Mouse (Mus musculus) intestine, postnatal 0 days (tissue): Measurements from ENCODE around the gene Ubqln4. TPM values are rescaled to one million over a fixed set of nuclear protein-coding genes. Genes with fewer than 3 reads are reported as not detected.
"Not testable (repeated sequence)": the region's sequence is repeated elsewhere in the genome, so short reads cannot be mapped to it uniquely, and the experiment has no call there.

Source experiments
- ATAC-seq: fragments of 200-750 bp; cut with Nextera tagmentation; 2 replicates; pipeline ENCODE4 v1.8.0; 2017; ENCODE audit warnings: mild to moderate bottlenecking, moderate TSS enrichment, moderate library complexity
- H3K27ac ChIP-seq: fragments of 300-500 bp; sonication (generic); 2 replicates; pipeline ENCODE4 v1.5.1; 2014; ENCODE audit warnings: mild to moderate bottlenecking, low read depth, low read length, moderate library complexity
- H3K27me3 ChIP-seq: fragments of 300-500 bp; sonication (generic); replicated peaks from 2 replicates; pipeline ENCODE4 v1.6.1; 2014; ENCODE audit warnings: low read length, mixed read lengths; ENCODE audit not compliant: control insufficient read depth, insufficient read depth
- H3K36me3 ChIP-seq: fragments of 300-500 bp; sonication (generic); 2 replicates; pipeline ENCODE4 v1.6.1; 2014; ENCODE audit warnings: mild to moderate bottlenecking, moderate library complexity; ENCODE audit not compliant: control insufficient read depth, insufficient read depth
- H3K4me1 ChIP-seq: fragments of 300-500 bp; sonication (generic); replicated peaks from 2 replicates; pipeline ENCODE4 v1.6.1; 2014; ENCODE audit warnings: antibody characterized with exemption, low read length, mixed read lengths; ENCODE audit not compliant: control insufficient read depth, insufficient read depth
- H3K4me2 ChIP-seq: fragments of 300-500 bp; sonication (generic); replicated peaks from 2 replicates; pipeline ENCODE4 v1.6.1; 2014; ENCODE audit warnings: low read depth, mild to moderate bottlenecking, moderate library complexity
- H3K4me3 ChIP-seq: fragments of 300-500 bp; sonication (generic); 2 replicates; pipeline ENCODE4 v1.5.1; 2014; ENCODE audit warnings: low read depth, low read length
- H3K9ac ChIP-seq: fragments of 300-500 bp; sonication (generic); 2 replicates; pipeline ENCODE4 v1.6.1; 2014; ENCODE audit warnings: mild to moderate bottlenecking, low read depth, low read length
- H3K9me3 ChIP-seq: fragments of 300-500 bp; sonication (generic); 2 replicates; pipeline ENCODE4 v1.6.1; 2016; ENCODE audit warnings: mixed run types; ENCODE audit not compliant: control insufficient read depth
- CTCF ChIP-seq: sonication (generic); IDR thresholded peaks from 2 replicates; pipeline ENCODE4 v1.5.1; 2016; ENCODE audit warnings: low read depth, mild to moderate bottlenecking, control low read depth, antibody characterized with exemption, moderate library complexity
- WGBS: fragments of 180-500 bp; shearing (Covaris S2); extraction: QIAGEN DNeasy Blood & Tissue Kit; methylation state at CpG from one replicate; pipeline ENCODE4 v1.1.7; 2014; 5-methylcytosine and 5-hydroxymethylcytosine counted together
- polyA plus RNA-seq: library from polyadenylated mRNA; unstranded; fragments of >200 nt; fragmentation: Nextera tagmentation; extraction: Ambion mirVana; gene quantifications from 2 replicates; pipeline ENCODE4 v1.2.1, GENCODE M21; 2015

Gene Ubqln4
- polyA plus RNA-seq, 1 experiment from 2014 or later = 17.3 TPM

DNA sequence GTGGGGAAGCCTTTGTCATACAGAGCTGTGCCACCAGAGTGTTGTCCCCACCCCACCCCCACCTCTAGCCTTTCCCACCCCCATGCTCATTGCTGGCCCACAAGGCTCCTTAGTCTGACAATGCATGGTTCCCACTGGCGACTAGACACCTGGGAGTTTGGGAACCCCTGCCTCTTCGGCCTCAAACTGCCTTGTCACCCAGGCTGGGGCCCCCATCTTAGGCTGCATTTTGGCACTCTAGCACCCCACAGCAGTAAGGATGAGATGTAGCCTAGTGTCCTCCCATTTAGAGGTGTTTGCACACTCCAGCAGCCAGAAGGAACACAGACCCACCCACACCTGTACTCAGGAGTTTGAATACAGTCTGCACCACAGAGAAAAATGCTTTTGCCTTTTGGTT, 20.3 kb downstream of the Ubqln4 start:
- Histone ChIP-seq H3K4me1 (no peaks in the 10 kb centered on the region), H3K4me2 (no peak overlapping the region), H3K9me3 (no peaks in the 10 kb centered on the region), H3K9ac (no peak overlapping the region), H3K27ac (no peak overlapping the region), H3K4me3 (no peak overlapping the region), H3K27me3 (no peaks in the 10 kb centered on the region), H3K36me3 (no peaks in the 10 kb centered on the region)
- ATAC-seq = no peak
- 73% methylated on average over 2 of the region's 2 CpGs for WGBS
- TF ChIP-seq CTCF = no peak

- no peak for TF ChIP-seq CTCF
- H3K9ac ChIP-seq = no peak within 1 kb of the TSS
- WGBS = 89% methylated on average over 3 of the region's 3 CpGs
- H3K4me2 ChIP-seq = no peak within 1 kb of the TSS
- H3K36me3 ChIP-seq = no peaks in the 10 kb centered on the region
- ATAC-seq = no peak
- no peak within 1 kb of the TSS for H3K27ac ChIP-seq
- 0 out of 2 replicates have a peak, but pooled peaks cover 2% of the 10 kb centered on the region for H3K4me1 ChIP-seq
- H3K4me3 ChIP-seq = no peak within 1 kb of the TSS
- H3K27me3 ChIP-seq = no peaks in the 10 kb centered on the region
- no peaks in the 10 kb centered on the region for H3K9me3 ChIP-seq
Measured at GRCm38 (mm10) chr3:88575540-88575939, 22.0 kb downstream of the Ubqln4 start, which contains the start of gene Ssr2. TSS of gene Ssr2 (plus strand) at chr3:88575876.

DNA sequence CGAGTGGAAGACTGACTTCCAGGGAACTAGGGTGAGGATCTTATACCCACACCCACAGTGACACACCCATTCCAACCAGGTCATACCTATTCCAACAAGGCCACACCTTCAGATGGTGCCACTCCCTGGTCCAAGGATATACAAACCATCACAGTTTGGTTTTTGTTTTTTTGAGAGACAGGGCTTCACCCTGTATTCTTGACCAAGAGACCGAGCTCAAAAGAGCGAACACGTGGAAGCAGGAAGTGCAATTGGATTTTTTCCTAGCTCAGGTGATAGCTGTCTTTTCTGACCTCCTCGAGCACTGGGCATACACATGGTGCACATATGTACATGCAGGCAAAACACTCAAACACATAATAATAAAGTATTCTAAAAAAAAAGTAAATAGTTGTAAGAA, 24.3 kb downstream of the Ubqln4 start:
- not testable (repeated sequence) for H3K27ac ChIP-seq, H3K4me2 ChIP-seq, ATAC-seq, H3K4me1 ChIP-seq, H3K9ac ChIP-seq, H3K9me3 ChIP-seq, H3K27me3 ChIP-seq, H3K4me3 ChIP-seq
- WGBS = 71% methylated on average over 5 of the region's 5 CpGs
- H3K36me3 ChIP-seq = peaks cover 14% of the 10 kb centered on the region

DNA sequence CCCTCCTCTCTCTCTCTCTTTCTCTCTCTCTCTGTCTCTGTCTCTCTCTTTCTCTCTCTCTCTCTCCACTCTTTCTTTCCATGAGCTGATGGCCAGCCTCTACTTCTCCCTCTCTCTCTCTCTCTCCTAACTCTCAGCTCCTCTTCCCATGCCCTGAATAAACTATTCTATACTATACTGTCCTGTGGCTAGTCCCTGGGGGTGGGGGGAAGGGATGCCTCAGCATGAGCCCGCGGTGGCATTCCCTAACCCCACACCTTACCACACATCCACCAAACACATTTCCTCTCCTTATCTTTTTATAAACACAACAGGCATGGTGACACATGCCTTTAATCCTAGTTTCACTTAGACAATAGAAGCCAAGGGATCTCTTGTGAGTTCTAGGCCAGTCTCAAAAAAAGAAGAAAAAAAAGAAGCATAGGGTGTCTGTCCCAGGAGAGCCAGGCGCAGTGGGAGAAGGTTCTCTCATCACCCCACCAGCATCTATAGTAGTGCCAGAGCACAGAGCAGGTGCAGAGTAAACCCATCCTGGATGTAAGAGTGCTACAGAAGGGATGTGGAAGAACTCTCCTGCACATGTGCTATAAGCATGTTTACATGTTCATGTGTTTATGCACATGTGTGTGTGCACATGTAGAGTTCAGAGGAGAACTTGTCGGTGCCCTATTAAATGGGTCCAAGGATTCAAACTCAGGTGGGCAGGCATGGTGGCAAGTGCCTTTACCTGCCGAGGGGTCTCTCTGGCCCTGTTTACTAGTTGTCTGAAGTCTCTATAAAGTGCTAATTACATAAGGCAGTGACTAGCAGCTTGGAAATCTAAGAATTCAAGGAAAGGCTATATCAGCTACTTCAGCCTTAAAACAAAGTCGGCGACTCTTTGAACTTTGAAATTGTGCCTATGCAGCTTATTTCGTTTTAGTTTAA, 25.2 kb downstream of the Ubqln4 start:
- Histone ChIP-seq H3K36me3 (peaks cover 23% of the 10 kb centered on the region), H3K9ac (0 out of 2 replicates have a peak overlapping the region, but pooled peaks have one; percentile 73), H3K27ac (no peak overlapping the region), H3K27me3 (no peaks in the 10 kb centered on the region), H3K4me3 (peak overlapping the region; percentile 93), H3K9me3 (no peaks in the 10 kb centered on the region), H3K4me2 (peak overlapping the region; percentile 77), H3K4me1 (0 out of 2 replicates have a peak, but pooled peaks cover 2% of the 10 kb centered on the region)
- no peak for TF ChIP-seq CTCF
- no peak for ATAC-seq
- WGBS = 43% methylated on average over 8 of the region's 8 CpGs

- Histone ChIP-seq H3K9ac (peak overlapping the region; percentile 73), H3K27ac (peak overlapping the region; percentile 60; the same call in 1 of the 2 replicates), H3K36me3 (peaks cover 28% of the 10 kb centered on the region), H3K4me2 (peak overlapping the region; percentile 77), H3K4me1 (0 out of 2 replicates have a peak, but pooled peaks cover 2% of the 10 kb centered on the region), H3K9me3 (no peaks in the 10 kb centered on the region), H3K27me3 (no peaks in the 10 kb centered on the region), H3K4me3 (peak overlapping the region; percentile 93)
- TF ChIP-seq CTCF = peak; percentile 18; the same call in 1 of the 2 replicates
- WGBS = under 1% methylated on average over 34 of the region's 34 CpGs
- ATAC-seq = peak; percentile 73
Measured at GRCm38 (mm10) chr3:88579454-88580117, 26.0 kb downstream of the Ubqln4 start.

GRCm38 (mm10) chr3:88585769-88586168, 32.2 kb downstream of the Ubqln4 start:
- TF ChIP-seq CTCF = no peak
- no peak for ATAC-seq
- Histone ChIP-seq H3K27me3 (no peaks in the 10 kb centered on the region), H3K9me3 (no peaks in the 10 kb centered on the region), H3K27ac (no peak overlapping the region), H3K4me2 (no peak overlapping the region), H3K36me3 (peaks cover 55% of the 10 kb centered on the region), H3K9ac (no peak overlapping the region), H3K4me3 (no peak overlapping the region), H3K4me1 (no peaks in the 10 kb centered on the region)
- WGBS = 84% methylated on average over 6 of the region's 6 CpGs
